Mouse (Mus musculus): ENCODE results near the gene Gm28043.
"Not testable (repeated sequence)": the region's sequence is repeated elsewhere in the genome, so short reads cannot be mapped to it uniquely, and the experiment has no call there.

The Gm28043 gene

GRCm38 (mm10) chr17:29614115-29615023, at the start of gene Gm28043, which contains the start of gene Rnf8:
Gene Gm28043 (plus strand): TSS chr17:29614876.
Gene Rnf8 (plus strand): TSS chr17:29614790.
- peak; percentile 87 for DNase-seq (ENCODE audit: low read depth, low spot score)

- DNase-seq (ENCODE audit: low read depth, low spot score): no peak
Observed at GRCm38 (mm10) chr17:29565521-29565920, 49.2 kb upstream of the Gm28043 start.

- no peak for DNase-seq (ENCODE audit: low read depth, low spot score)
Observed at GRCm38 (mm10) chr17:29568435-29568834, 46.2 kb upstream of the Gm28043 start.

GRCm38 (mm10) chr17:29569831-29570230, 44.8 kb upstream of the Gm28043 start:
- no peak for DNase-seq (ENCODE audit: low read depth, low spot score)

- no peak for DNase-seq (ENCODE audit: low read depth, low spot score)
Observed at GRCm38 (mm10) chr17:29579579-29580126, 35.0 kb upstream of the Gm28043 start.

- no peak for DNase-seq (ENCODE audit: low read depth, low spot score)
Observed at GRCm38 (mm10) chr17:29583569-29583968, 31.1 kb upstream of the Gm28043 start.

- no peak for DNase-seq (ENCODE audit: low read depth, low spot score)
Observed at GRCm38 (mm10) chr17:29584306-29584705, 30.4 kb upstream of the Gm28043 start.

- DNase-seq (ENCODE audit: low read depth, low spot score): no peak
Observed at GRCm38 (mm10) chr17:29584737-29585136, 29.9 kb upstream of the Gm28043 start.

GRCm38 (mm10) chr17:29585446-29585845, 29.2 kb upstream of the Gm28043 start:
- DNase-seq (ENCODE audit: low read depth, low spot score): no peak

- no peak for DNase-seq (ENCODE audit: low read depth, low spot score)
Observed at GRCm38 (mm10) chr17:29586921-29587320, 27.8 kb upstream of the Gm28043 start.

GRCm38 (mm10) chr17:29589221-29589898, 25.3 kb upstream of the Gm28043 start:
- no peak for DNase-seq (ENCODE audit: low read depth, low spot score)

GRCm38 (mm10) chr17:29595891-29596770, 18.5 kb upstream of the Gm28043 start:
- no peak for DNase-seq (ENCODE audit: low read depth, low spot score)

- DNase-seq (ENCODE audit: low read depth, low spot score): no peak
Observed at GRCm38 (mm10) chr17:29596771-29597132, 17.9 kb upstream of the Gm28043 start.

- DNase-seq (ENCODE audit: low read depth, low spot score): no peak
Observed at GRCm38 (mm10) chr17:29599051-29599450, 15.6 kb upstream of the Gm28043 start.

GRCm38 (mm10) chr17:29599537-29599936, 15.1 kb upstream of the Gm28043 start:
- DNase-seq (ENCODE audit: low read depth, low spot score): no peak

GRCm38 (mm10) chr17:29601391-29601790, 13.3 kb upstream of the Gm28043 start:
- no peak for DNase-seq (ENCODE audit: low read depth, low spot score)

GRCm38 (mm10) chr17:29603283-29603682, 11.4 kb upstream of the Gm28043 start:
- DNase-seq (ENCODE audit: low read depth, low spot score): peak; percentile 53

- DNase-seq (ENCODE audit: low read depth, low spot score): not testable (repeated sequence)
Observed at GRCm38 (mm10) chr17:29613453-29613852, 1.2 kb upstream of the Gm28043 start.

- DNase-seq (ENCODE audit: low read depth, low spot score): no peak
Observed at GRCm38 (mm10) chr17:29615024-29615551, 412 bp downstream of the Gm28043 start.

- no peak for DNase-seq (ENCODE audit: low read depth, low spot score)
Observed at GRCm38 (mm10) chr17:29615616-29616015, 940 bp downstream of the Gm28043 start.

GRCm38 (mm10) chr17:29619231-29619630, 4.6 kb downstream of the Gm28043 start:
- DNase-seq (ENCODE audit: low read depth, low spot score): no peak

Measured in retina, adult 2 months (tissue).